Mouse (Mus musculus) CH12.LX (cell line): ENCODE data around the gene Fam69b. TPM values are rescaled to one million over a fixed set of nuclear protein-coding genes. Genes with fewer than 3 reads are reported as not detected.
A peak's percentile ranks its signal among the peaks of the same experiment; 100 is the strongest.

Source experiments
- DNase-seq: peaks from one replicate; pipeline ENCODE4 v3.0.0-alpha.2; 2013; ENCODE audit errors: extremely low read depth
- H3K27ac ChIP-seq: 2 replicates; pipeline ENCODE4 v1.5.1; 2012; ENCODE audit warnings: low read depth, mild to moderate bottlenecking, control low read depth, moderate library complexity; ENCODE audit not compliant: insufficient read depth
- H3K27me3 ChIP-seq: replicated peaks from 2 replicates; pipeline ENCODE3; 2012; ENCODE audit warnings: inconsistent platforms
- H3K36me3 ChIP-seq, 2 experiments: replicated peaks in 1 of 2; 2 replicates each; pipeline versions ENCODE3 to v1.6.1; 2012; ENCODE audit warnings: inconsistent platforms in 1 of 2, low read length in 1 of 2, mild to moderate bottlenecking in 1 of 2, mixed read lengths in 1 of 2, moderate library complexity in 1 of 2; ENCODE audit not compliant: control insufficient read depth in 1 of 2, insufficient read depth in 1 of 2
- H3K4me1 ChIP-seq, 2 experiments: 2 replicates each; pipeline ENCODE4 v1.6.1; 2012; ENCODE audit warnings: inconsistent platforms in 1 of 2, moderate library complexity in 1 of 2; ENCODE audit not compliant: insufficient read depth in 2 of 2, control insufficient read depth in 1 of 2
- H3K4me2 ChIP-seq: 2 replicates; pipeline ENCODE4 v1.6.1; 2012; ENCODE audit warnings: low read depth, mild to moderate bottlenecking, control low read depth; ENCODE audit not compliant: poor library complexity, insufficient read depth, severe bottlenecking
- H3K4me3 ChIP-seq, 3 experiments: fragments of 150-350 bp in 1 of 3; sonication (generic) in 1 of 3; replicated peaks in 1 of 3; 2 replicates each; pipeline versions ENCODE3 to v1.5.1; 2011 to 2012; ENCODE audit warnings: low read depth in 2 of 3, low read length in 2 of 3, mild to moderate bottlenecking in 2 of 3, moderate library complexity in 2 of 3, control low read depth in 1 of 3, improper control_type of control experiment in 1 of 3, inconsistent platforms in 1 of 3, mixed read lengths in 1 of 3; ENCODE audit not compliant: poor library complexity in 1 of 3
- H3K79me2 ChIP-seq: replicated peaks from 2 replicates; pipeline ENCODE4 v1.6.1; 2012; ENCODE audit warnings: mild to moderate bottlenecking, moderate library complexity; ENCODE audit not compliant: control insufficient read depth, poor library complexity, insufficient read depth, severe bottlenecking; ENCODE audit errors: extremely low read depth
- H3K9ac ChIP-seq: 2 replicates; pipeline ENCODE4 v1.6.1; 2012; ENCODE audit warnings: low read depth, mild to moderate bottlenecking, control low read depth, moderate library complexity; ENCODE audit not compliant: insufficient read depth
- H3K9me3 ChIP-seq: replicated peaks from 2 replicates; pipeline ENCODE3; 2012; ENCODE audit warnings: low read length, inconsistent platforms, mixed read lengths
- BHLHE40 ChIP-seq: IDR thresholded peaks from 2 replicates; pipeline ENCODE4 v1.6.1; 2011; ENCODE audit warnings: mild to moderate bottlenecking, low read depth, low read length, improper control_type of control experiment
- CHD1 ChIP-seq: IDR thresholded peaks from 2 replicates; pipeline ENCODE4 v1.6.1; 2012; ENCODE audit warnings: low read depth, low read length, improper control_type of control experiment, inconsistent platforms
- CTCF ChIP-seq, 2 experiments: IDR thresholded peaks in 1 of 2; conservative IDR thresholded peaks in 1 of 2; 2 replicates each; pipeline ENCODE4 v1.5.1; 2011 to 2012; ENCODE audit warnings: low read depth in 2 of 2, low read length in 2 of 2, improper control_type of control experiment in 1 of 2, inconsistent platforms in 1 of 2, mild to moderate bottlenecking in 1 of 2, moderate library complexity in 1 of 2
- EP300 ChIP-seq: IDR thresholded peaks from 2 replicates; pipeline ENCODE4 v1.6.1; 2011; ENCODE audit warnings: low read length, improper control_type of control experiment
- ETS1 ChIP-seq: conservative IDR thresholded peaks from 2 replicates; pipeline ENCODE4 v1.6.1; 2012; ENCODE audit warnings: low read depth, mild to moderate bottlenecking, inconsistent platforms, low read length, improper control_type of control experiment, moderate library complexity
- GABPA ChIP-seq: IDR thresholded peaks from 2 replicates; pipeline ENCODE4 v1.6.1; 2012; ENCODE audit warnings: low read depth, low read length, improper control_type of control experiment, inconsistent platforms; ENCODE audit not compliant: insufficient replicate concordance
- HCFC1 ChIP-seq: IDR thresholded peaks from 2 replicates; pipeline ENCODE4 v1.6.1; 2012; ENCODE audit warnings: low read depth, mild to moderate bottlenecking, inconsistent platforms, low read length, improper control_type of control experiment
- IRF4 ChIP-seq: IDR thresholded peaks from 2 replicates; pipeline ENCODE4 v1.6.1; 2014; ENCODE audit warnings: low read depth, mild to moderate bottlenecking, inconsistent platforms, low read length, improper control_type of control experiment
- JUN ChIP-seq: IDR thresholded peaks from 2 replicates; pipeline ENCODE4 v1.6.1; 2011; ENCODE audit warnings: low read depth, mild to moderate bottlenecking, low read length, improper control_type of control experiment, moderate library complexity; ENCODE audit not compliant: insufficient read depth
- MAX ChIP-seq: IDR thresholded peaks from 2 replicates; pipeline ENCODE4 v1.6.1; 2011; ENCODE audit warnings: low read length, improper control_type of control experiment
- MAZ ChIP-seq: IDR thresholded peaks from 2 replicates; pipeline ENCODE4 v1.6.1; 2012; ENCODE audit warnings: low read depth, mild to moderate bottlenecking, inconsistent platforms, low read length, improper control_type of control experiment, moderate library complexity
- MEF2A ChIP-seq: IDR thresholded peaks from 2 replicates; pipeline ENCODE4 v1.6.1; 2014; ENCODE audit warnings: low read depth, mild to moderate bottlenecking, inconsistent platforms, low read length, improper control_type of control experiment, borderline replicate concordance
- MYC ChIP-seq: IDR thresholded peaks from 2 replicates; pipeline ENCODE4 v1.6.1; 2011; ENCODE audit warnings: low read depth, mild to moderate bottlenecking, improper control_type of control experiment, low read length
- PAX5 ChIP-seq: IDR thresholded peaks from 2 replicates; pipeline ENCODE4 v1.6.1; 2012; ENCODE audit warnings: low read length, inconsistent platforms, mixed read lengths
- POLR2A ChIP-seq: IDR thresholded peaks from 2 replicates; pipeline ENCODE4 v1.6.1; 2011; ENCODE audit warnings: low read depth, mild to moderate bottlenecking, improper control_type of control experiment, low read length
- SIN3A ChIP-seq: IDR thresholded peaks from 2 replicates; pipeline ENCODE4 v1.6.1; 2012; ENCODE audit warnings: low read length, improper control_type of control experiment, inconsistent platforms
- SMC3 ChIP-seq: IDR thresholded peaks from 2 replicates; pipeline ENCODE4 v1.6.1; 2011; ENCODE audit warnings: low read depth, low read length, improper control_type of control experiment
- TCF12 ChIP-seq: IDR thresholded peaks from 2 replicates; pipeline ENCODE4 v1.6.1; 2014; ENCODE audit warnings: low read depth, mild to moderate bottlenecking, inconsistent platforms, low read length, improper control_type of control experiment
- UBTF ChIP-seq: IDR thresholded peaks from 2 replicates; pipeline ENCODE4 v1.6.1; 2012; ENCODE audit warnings: low read depth, mild to moderate bottlenecking, inconsistent platforms, low read length, improper control_type of control experiment, moderate library complexity
- ZC3H11A ChIP-seq: IDR thresholded peaks from 2 replicates; pipeline ENCODE4 v1.6.1; 2012; ENCODE audit warnings: low read depth, mild to moderate bottlenecking, inconsistent platforms, low read length, improper control_type of control experiment
- ZKSCAN1 ChIP-seq: IDR thresholded peaks from 2 replicates; pipeline ENCODE4 v1.6.1; 2012; ENCODE audit warnings: low read depth, inconsistent platforms, low read length, improper control_type of control experiment, borderline replicate concordance
- dilution Hi-C: fragments of 300-500 bp; cut with MboI; formaldehyde crosslinking; loops from 2 replicates; pipeline ENCODE4 v1.14.3; 2020; ENCODE audit warnings: low sequenced_read_pairs; ENCODE audit not compliant: extremely low pct_unique_long_range_greater_than_20kb, extremely low pct_ligation_motif_present
- in situ Hi-C: fragments of 300-500 bp; cut with MboI; formaldehyde crosslinking; loops from 3 replicates; pipeline ENCODE4 v1.14.3; 2019; ENCODE audit warnings: low sequenced_read_pairs, low pct_ligation_motif_present, low pct_unique_long_range_greater_than_20kb, mixed read lengths
- polyA plus RNA-seq: library from polyadenylated mRNA; unstranded; fragments of >175 nt; gene quantifications from 2 replicates; pipeline ENCODE4 v1.2.1, GENCODE M21; 2012; ENCODE audit warnings: low read depth; ENCODE audit not compliant: insufficient read length
- total RNA-seq, 2 experiments: library from RNA; depleted of rRNA; stranded (reverse); fragments of 300-350 nt in 1 of 2; fragments of >200 nt in 1 of 2; gene quantifications; 2 replicates each; pipeline ENCODE4 v1.2.3; 2012 to 2014

The Fam69b gene
- total and polyA plus RNA-seq, 3 experiments, result 0.16 to 1.2 TPM; not detected in 1

DNA sequence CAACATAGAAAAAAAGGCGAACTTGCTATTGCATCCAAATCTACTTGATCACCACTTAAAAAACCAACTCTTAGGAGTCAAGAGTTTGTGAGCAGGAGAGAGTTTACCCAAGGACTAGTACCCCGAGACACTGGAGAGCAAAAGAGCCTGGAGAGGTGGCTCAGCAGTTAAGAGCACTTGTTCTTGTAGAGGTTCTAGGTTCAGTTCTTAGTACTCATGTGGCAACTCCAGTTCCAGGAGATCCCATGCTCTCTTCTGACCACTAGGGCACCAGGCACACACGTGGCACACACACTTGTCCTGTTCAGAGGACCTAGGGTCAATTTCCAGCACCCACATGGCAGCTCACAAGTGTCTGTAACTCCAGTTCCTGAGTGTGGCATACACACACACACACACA, 2.2 kb upstream of the Fam69b start:
- no peak for DNase-seq
- H3K4me3 ChIP-seq, result no peak overlapping the region
- H3K4me2 ChIP-seq, result no peak overlapping the region
- dilution Hi-C loops, result no loop called here
- H3K36me3 ChIP-seq, result no peaks in the 10 kb centered on the region
- no peak overlapping the region for H3K9ac ChIP-seq
- peak; percentile 71 for TF ChIP-seq MAX
- TF ChIP-seq TCF12, result no peak
- 0 out of 2 replicates have a peak, but pooled peaks have one; percentile 23 for TF ChIP-seq BHLHE40
- peak; percentile 71 for TF ChIP-seq MYC
- TF ChIP-seq, all 38 proteins: peak for 3
- no peaks in the 10 kb centered on the region for H3K9me3 ChIP-seq
- peaks cover 28% of the 10 kb centered on the region for H3K27me3 ChIP-seq
- H3K4me1 ChIP-seq, result peaks cover 3 to 7% of the 10 kb centered on the region in 2 experiments
- no peak overlapping the region for H3K27ac ChIP-seq
- in situ Hi-C loops, result no loop called here
- no peaks in the 10 kb centered on the region for H3K79me2 ChIP-seq

DNA sequence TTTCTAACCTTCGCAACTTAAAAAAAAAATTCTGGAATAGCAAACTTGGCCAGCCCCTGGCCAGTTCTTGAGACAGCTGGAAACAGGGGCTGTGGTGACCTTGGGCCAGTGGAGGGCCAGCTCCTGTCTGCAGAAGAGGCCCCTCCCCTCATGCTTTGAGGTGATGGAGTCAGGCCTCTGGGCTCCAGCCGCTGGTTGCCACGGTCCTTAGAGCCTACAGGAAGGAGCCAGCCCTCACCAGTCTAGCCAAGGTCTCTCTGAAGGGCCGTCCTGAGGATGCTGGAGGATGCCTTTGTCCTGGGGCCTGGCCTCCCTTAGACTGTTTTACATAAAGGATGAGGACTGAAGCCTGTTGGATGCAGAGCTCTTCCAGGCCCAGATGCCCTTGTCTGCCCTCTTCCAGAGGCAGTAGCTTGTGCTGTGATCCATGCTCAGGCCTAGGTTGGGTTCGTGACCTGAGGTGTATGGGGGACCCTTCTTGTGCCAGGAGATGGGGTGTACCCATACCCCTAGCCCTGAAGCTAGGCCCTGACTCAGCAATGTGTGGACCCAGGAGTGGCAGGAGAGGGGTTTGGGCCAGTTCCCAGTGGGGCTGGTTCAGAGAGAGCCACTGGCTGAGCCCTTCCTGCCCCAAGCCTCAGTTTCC, 658 bp downstream of the Fam69b start:
- no peak for DNase-seq
- no peak overlapping the region for H3K27ac ChIP-seq
- peaks cover 3 to 9% of the 10 kb centered on the region in 2 experiments for H3K4me1 ChIP-seq
- H3K9me3 ChIP-seq, result no peaks in the 10 kb centered on the region
- H3K79me2 ChIP-seq, result no peaks in the 10 kb centered on the region
- H3K27me3 ChIP-seq, result peaks cover 23% of the 10 kb centered on the region
- H3K4me3 ChIP-seq, result no peak overlapping the region
- peak overlapping the region; percentile 33; the same call in 1 of the 2 replicates for H3K4me2 ChIP-seq
- no peak overlapping the region for H3K9ac ChIP-seq
- in situ Hi-C loops, result no loop called here
- TF ChIP-seq MYC, result no peak
- TF ChIP-seq SMC3, result no peak
- TF ChIP-seq JUN, result no peak
- TF ChIP-seq BHLHE40, result no peak
- TF ChIP-seq IRF4, result no peak
- TF ChIP-seq ETS1, result no peak
- no peak for TF ChIP-seq SIN3A
- TF ChIP-seq CTCF (conservative IDR thresholded peaks at IDR 0.05 in 1 of 2, IDR thresholded peaks at IDR 0.05 in 1 of 2; ENCODE audit: low read depth in 2 of 2, low read length in 2 of 2), result no peak
- no peak for TF ChIP-seq MEF2A
- no peak for TF ChIP-seq UBTF
- TF ChIP-seq PAX5, result no peak
- TF ChIP-seq POLR2A, result no peak
- no peak for TF ChIP-seq GABPA
- TF ChIP-seq CHD1, result no peak
- TF ChIP-seq EP300, result no peak
- TF ChIP-seq ZC3H11A, result no peak
- TF ChIP-seq HCFC1, result no peak
- no peak for TF ChIP-seq ZKSCAN1
- TF ChIP-seq MAZ, result no peak
- peaks cover under 1 to 1% of the 10 kb centered on the region in 2 experiments for H3K36me3 ChIP-seq
- dilution Hi-C loops, result no loop called here
